Mouse (Mus musculus) kidney, postnatal 0 days (tissue): ENCODE data around the gene Mbnl2. TPM values are rescaled to one million over a fixed set of nuclear protein-coding genes. Genes with fewer than 3 reads are reported as not detected.

Experiments
- ATAC-seq: fragments of 200-750 bp; cut with Nextera tagmentation; replicated peaks from 2 replicates; pipeline ENCODE4 v1.8.0; 2017; ENCODE audit warnings: low read depth, moderate number of reproducible peaks, moderate TSS enrichment, moderate library complexity; ENCODE audit not compliant: low FRiP score
- DNase-seq: peaks from one replicate; pipeline ENCODE4 v3.0.0-alpha.2; 2016; ENCODE audit warnings: low spot score
- H3K27ac ChIP-seq: fragments of 300-500 bp; sonication (generic); 2 replicates; pipeline ENCODE4 v1.5.1; 2014; ENCODE audit warnings: mild to moderate bottlenecking
- H3K27me3 ChIP-seq: fragments of 300-500 bp; sonication (generic); 2 replicates; pipeline ENCODE4 v1.6.1; 2014; ENCODE audit warnings: low read length, mixed read lengths; ENCODE audit not compliant: insufficient read depth
- H3K36me3 ChIP-seq: fragments of 300-500 bp; sonication (generic); 2 replicates; pipeline ENCODE4 v1.6.1; 2014; ENCODE audit warnings: low read length, mixed read lengths; ENCODE audit not compliant: insufficient read depth
- H3K4me1 ChIP-seq: fragments of 300-500 bp; sonication (generic); replicated peaks from 2 replicates; pipeline ENCODE4 v1.6.1; 2014; ENCODE audit warnings: antibody characterized with exemption, low read length, mixed read lengths; ENCODE audit not compliant: insufficient read depth
- H3K4me2 ChIP-seq: fragments of 300-500 bp; sonication (generic); 2 replicates; pipeline ENCODE4 v1.6.1; 2014; ENCODE audit warnings: mild to moderate bottlenecking, low read length, moderate library complexity, mixed read lengths
- H3K4me3 ChIP-seq: fragments of 300-500 bp; sonication (generic); replicated peaks from 2 replicates; pipeline ENCODE4 v1.5.1; 2014; ENCODE audit warnings: low read depth, low read length
- H3K9ac ChIP-seq: fragments of 300-500 bp; sonication (generic); 2 replicates; pipeline ENCODE4 v1.6.1; 2014; ENCODE audit warnings: low read depth, low read length
- H3K9me3 ChIP-seq: fragments of 300-500 bp; sonication (generic); replicated peaks from 2 replicates; pipeline ENCODE4 v1.6.1; 2016; ENCODE audit warnings: low read length, inconsistent platforms, mixed read lengths
- CTCF ChIP-seq: IDR thresholded peaks from 2 replicates; pipeline ENCODE4 v1.5.1; 2016; ENCODE audit warnings: antibody characterized with exemption, low read depth, mild to moderate bottlenecking, moderate library complexity
- WGBS: fragments of 180-500 bp; shearing (Covaris S2); extraction: QIAGEN DNeasy Blood & Tissue Kit; methylation state at CpG from one replicate; pipeline ENCODE4 v1.1.7; 2014; 5-methylcytosine and 5-hydroxymethylcytosine counted together
- polyA plus RNA-seq: library from polyadenylated mRNA; unstranded; fragments of >200 nt; fragmentation: Nextera tagmentation; extraction: Ambion mirVana; gene quantifications from 2 replicates; pipeline ENCODE4 v1.2.1, GENCODE M21; 2015

The Mbnl2 gene
- polyA plus RNA-seq, 1 experiment from 2014 or later: 119 TPM

DNA sequence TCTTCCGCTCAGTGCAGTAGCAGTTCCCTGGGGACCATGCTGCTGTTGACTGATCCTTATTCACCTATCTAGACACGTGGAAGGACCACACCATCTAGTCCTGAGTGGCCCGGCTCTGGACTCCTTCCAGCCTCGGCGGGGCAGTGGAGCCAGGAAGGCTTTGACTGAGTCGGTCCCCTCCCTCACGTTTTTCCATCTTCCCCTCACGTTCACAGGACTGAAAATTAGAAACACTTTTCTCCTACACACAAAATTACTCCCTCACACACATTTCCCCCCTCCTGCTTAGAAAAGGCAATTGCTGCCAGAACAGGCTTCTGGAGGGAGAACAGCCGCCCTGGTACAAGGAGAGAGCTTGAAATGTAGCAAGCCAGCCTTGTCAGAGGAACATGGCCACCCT is 13.6 kb downstream of the Mbnl2 start:
- 42% methylated on average over 9 of the region's 9 CpGs for WGBS
- no peak for TF ChIP-seq CTCF
- DNase-seq: no peak
- Histone ChIP-seq H3K27me3 (no peaks in the 10 kb centered on the region), H3K9ac (no peak overlapping the region), H3K27ac (peak overlapping the region; percentile 50; the same call in 1 of the 2 replicates), H3K4me2 (peak overlapping the region; percentile 2; the same call in 1 of the 2 replicates), H3K9me3 (no peaks in the 10 kb centered on the region), H3K36me3 (peaks cover 6% of the 10 kb centered on the region; the same call in 1 of the 2 replicates), H3K4me1 (peaks cover 41% of the 10 kb centered on the region), H3K4me3 (no peak overlapping the region)
- ATAC-seq: no peak

DNA sequence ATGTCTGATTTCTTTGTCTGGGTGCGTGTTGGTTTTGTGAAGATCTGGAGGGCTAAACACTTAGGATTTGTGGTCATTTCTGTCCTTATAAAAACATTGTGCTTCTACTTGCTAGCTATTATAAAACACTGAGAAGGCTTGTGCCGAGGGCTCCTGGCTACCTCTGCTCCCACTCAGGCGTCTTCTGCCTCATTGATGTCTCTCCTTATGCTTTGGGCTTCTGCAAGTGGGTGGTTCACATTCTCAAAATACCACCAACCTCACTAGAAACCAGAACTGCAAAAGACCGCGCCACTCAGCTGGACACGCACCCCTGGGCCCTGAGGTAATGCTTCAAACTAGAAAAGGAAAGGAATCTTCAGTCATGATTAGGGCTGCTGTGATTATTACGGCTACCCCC is 14.1 kb downstream of the Mbnl2 start:
- Histone ChIP-seq H3K4me1 (peaks cover 41% of the 10 kb centered on the region), H3K4me2 (no peak overlapping the region), H3K27me3 (no peaks in the 10 kb centered on the region), H3K9ac (no peak overlapping the region), H3K9me3 (no peaks in the 10 kb centered on the region), H3K4me3 (no peak overlapping the region), H3K36me3 (peaks cover 6% of the 10 kb centered on the region; the same call in 1 of the 2 replicates), H3K27ac (peak overlapping the region; percentile 50; the same call in 1 of the 2 replicates)
- ATAC-seq: no peak
- no peak for TF ChIP-seq CTCF
- no peak for DNase-seq
- 60% methylated on average over 7 of the region's 7 CpGs for WGBS

GRCm38 (mm10) chr14:120291226-120291757 is 15.8 kb downstream of the Mbnl2 start:
- ATAC-seq: no peak
- Histone ChIP-seq H3K4me2 (no peak overlapping the region), H3K4me1 (peaks cover 45% of the 10 kb centered on the region), H3K36me3 (peaks cover 6% of the 10 kb centered on the region; the same call in 1 of the 2 replicates), H3K9ac (no peak overlapping the region), H3K27me3 (no peaks in the 10 kb centered on the region), H3K27ac (no peak overlapping the region), H3K4me3 (no peak overlapping the region), H3K9me3 (no peaks in the 10 kb centered on the region)
- TF ChIP-seq CTCF: no peak
- no peak for DNase-seq
- 84% methylated on average over 13 of the region's 13 CpGs for WGBS

- peaks cover 6% of the 10 kb centered on the region; the same call in 1 of the 2 replicates for H3K36me3 ChIP-seq
- H3K9ac ChIP-seq: no peak overlapping the region
- no peaks in the 10 kb centered on the region for H3K9me3 ChIP-seq
- H3K27ac ChIP-seq: 0 out of 2 replicates have a peak overlapping the region, but pooled peaks have one; percentile 21
- no peaks in the 10 kb centered on the region for H3K27me3 ChIP-seq
- no peak for TF ChIP-seq CTCF
- H3K4me1 ChIP-seq: peaks cover 47% of the 10 kb centered on the region
- no peak overlapping the region for H3K4me2 ChIP-seq
- no peak overlapping the region for H3K4me3 ChIP-seq
- ATAC-seq: no peak
- DNase-seq: no peak
- 60% methylated on average over 5 of the region's 5 CpGs for WGBS
These were observed 16.7 kb downstream of the Mbnl2 start for GRCm38 (mm10) chr14:120292133-120292532.

DNA sequence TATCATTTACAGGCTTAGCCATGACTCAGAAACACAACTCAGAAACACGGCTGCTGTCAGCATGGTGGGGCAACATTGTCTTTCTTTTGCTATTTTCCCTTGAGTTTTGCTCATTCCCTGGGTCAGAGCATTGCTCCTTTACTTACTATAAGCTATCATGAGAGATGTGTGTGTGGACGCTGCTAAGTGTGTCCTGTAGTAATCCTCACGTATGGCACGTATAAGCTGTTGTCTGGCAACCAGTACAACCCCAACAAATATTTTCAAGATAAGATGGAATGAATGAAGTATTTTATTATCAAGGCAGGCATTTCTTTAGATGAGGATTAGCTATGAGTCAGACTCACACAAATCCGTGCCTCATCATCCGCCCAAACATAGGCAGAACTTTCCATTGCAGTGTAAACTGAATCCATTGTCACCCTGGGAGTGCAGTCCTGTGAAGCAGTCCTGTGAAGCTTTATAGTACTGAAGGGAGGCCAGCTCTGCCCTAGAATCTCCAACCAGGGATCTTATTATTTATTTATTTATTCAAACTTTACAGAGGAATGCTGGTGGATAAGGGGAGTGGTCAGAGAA is 17.2 kb downstream of the Mbnl2 start:
- Histone ChIP-seq H3K4me3 (no peak overlapping the region), H3K27ac (no peak overlapping the region), H3K4me2 (no peak overlapping the region), H3K9me3 (no peaks in the 10 kb centered on the region), H3K4me1 (peaks cover 47% of the 10 kb centered on the region), H3K27me3 (no peaks in the 10 kb centered on the region), H3K9ac (no peak overlapping the region), H3K36me3 (peaks cover 6% of the 10 kb centered on the region; the same call in 1 of the 2 replicates)
- 80% methylated on average over 6 of the region's 6 CpGs for WGBS
- no peak for ATAC-seq
- no peak for DNase-seq
- TF ChIP-seq CTCF: no peak

GRCm38 (mm10) chr14:120294480-120294879 is 19.0 kb downstream of the Mbnl2 start:
- no peak for ATAC-seq
- Histone ChIP-seq H3K27ac (no peak overlapping the region), H3K9ac (no peak overlapping the region), H3K9me3 (no peaks in the 10 kb centered on the region), H3K4me3 (no peak overlapping the region), H3K36me3 (peaks cover 3% of the 10 kb centered on the region; the same call in 1 of the 2 replicates), H3K27me3 (no peaks in the 10 kb centered on the region), H3K4me1 (peaks cover 42% of the 10 kb centered on the region), H3K4me2 (no peak overlapping the region)
- DNase-seq: no peak
- no peak for TF ChIP-seq CTCF
- WGBS: 74% methylated on average over 6 of the region's 6 CpGs
